Mouse (Mus musculus) adrenal gland, adult (tissue): Measurements from ENCODE around the gene Vcam1.

ENCODE experiments used
- DNase-seq, 2 experiments: peaks; one replicate each; pipeline ENCODE4 v3.0.0; 2022 to 2023; ENCODE audit warnings: low spot score in 1 of 2; ENCODE audit not compliant: inconsistent age in 2 of 2

Vcam1 gene

GRCm38 (mm10) chr3:116127281-116127680, 2.2 kb downstream of the Vcam1 start:
- peak in 1 of 2 experiments; percentile 20 for DNase-seq

GRCm38 (mm10) chr3:116126508-116127190, 2.8 kb downstream of the Vcam1 start:
- DNase-seq, result peak in 1 of 2 experiments; percentile 25

GRCm38 (mm10) chr3:116126070-116126469, 3.4 kb downstream of the Vcam1 start:
- peak in 1 of 2 experiments; percentile 21 for DNase-seq

GRCm38 (mm10) chr3:116123827-116124226, 5.7 kb downstream of the Vcam1 start:
- no peak for DNase-seq

GRCm38 (mm10) chr3:116122696-116123095, 6.8 kb downstream of the Vcam1 start:
- peak in 1 of 2 experiments; percentile 21 for DNase-seq

- DNase-seq, result no peak
Measured at GRCm38 (mm10) chr3:116121026-116121425, 8.5 kb downstream of the Vcam1 start.

GRCm38 (mm10) chr3:116120391-116120790, 9.1 kb downstream of the Vcam1 start:
- no peak for DNase-seq

- DNase-seq, result no peak
Measured at GRCm38 (mm10) chr3:116119162-116119561, 10.3 kb downstream of the Vcam1 start.

- no peak for DNase-seq
Measured at GRCm38 (mm10) chr3:116117046-116117445, 12.4 kb downstream of the Vcam1 start.

GRCm38 (mm10) chr3:116114249-116115188, 15.0 kb downstream of the Vcam1 start:
- DNase-seq, result peak in 1 of 2 experiments; percentile 40

- no peak for DNase-seq
Measured at GRCm38 (mm10) chr3:116113443-116114241, 15.8 kb downstream of the Vcam1 start.

GRCm38 (mm10) chr3:116112816-116113405, 16.6 kb downstream of the Vcam1 start:
- DNase-seq, result no peak

- DNase-seq, result no peak
Measured at GRCm38 (mm10) chr3:116105713-116106112, 23.8 kb downstream of the Vcam1 start.

- peak; percentile 44 to 83 for DNase-seq
Measured at GRCm38 (mm10) chr3:116104866-116105647, 24.4 kb downstream of the Vcam1 start.

- no peak for DNase-seq
Measured at GRCm38 (mm10) chr3:116104270-116104669, 25.2 kb downstream of the Vcam1 start.

- no peak for DNase-seq
Measured at GRCm38 (mm10) chr3:116100850-116101249, 28.6 kb downstream of the Vcam1 start.

- DNase-seq, result peak; percentile 10 to 41
Measured at GRCm38 (mm10) chr3:116095934-116096333, 33.6 kb downstream of the Vcam1 start.

GRCm38 (mm10) chr3:116095312-116095711, 34.2 kb downstream of the Vcam1 start:
- no peak for DNase-seq

GRCm38 (mm10) chr3:116094886-116095285, 34.6 kb downstream of the Vcam1 start:
- no peak for DNase-seq

- DNase-seq, result no peak
Measured at GRCm38 (mm10) chr3:116094288-116094687, 35.2 kb downstream of the Vcam1 start.
